Mouse (Mus musculus): ENCODE measurements at regions not wholly inside any gene's neighbourhood (a gene's known extent, or its start where the extent isn't known, plus 50 kb on each side); places are given as distances from the start of the nearest gene placed in this dataset.

- DNase-seq (ENCODE audit: low read depth): no peak
Measured at GRCm38 (mm10) chr11:109088488-109089252, 55.5 kb downstream of the E030025P04Rik start.

DNA sequence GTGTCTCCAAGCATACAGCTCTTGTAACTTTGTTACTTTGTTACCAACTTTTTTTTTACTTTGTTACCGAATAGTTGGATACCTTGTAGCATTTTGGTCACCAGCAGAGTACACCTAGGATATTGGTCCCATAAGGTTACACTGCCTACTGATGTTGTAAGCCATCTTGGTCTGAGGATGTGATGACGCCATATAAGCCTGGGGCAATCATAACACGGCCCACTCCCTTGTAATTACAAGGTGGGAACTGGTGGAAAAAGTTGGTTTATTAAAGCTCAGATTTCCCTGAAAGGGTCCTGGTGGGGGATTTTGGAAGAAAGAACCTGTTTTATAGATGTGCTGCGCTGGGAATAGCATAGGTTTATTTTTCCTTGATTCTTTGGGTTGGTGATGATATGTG lies 62.2 kb downstream of the E030025P04Rik start:
- no peak for DNase-seq (ENCODE audit: low read depth)

- no peak for DNase-seq (ENCODE audit: low read depth)
Measured at GRCm38 (mm10) chr11:109081454-109081853, 62.7 kb downstream of the E030025P04Rik start.

DNA sequence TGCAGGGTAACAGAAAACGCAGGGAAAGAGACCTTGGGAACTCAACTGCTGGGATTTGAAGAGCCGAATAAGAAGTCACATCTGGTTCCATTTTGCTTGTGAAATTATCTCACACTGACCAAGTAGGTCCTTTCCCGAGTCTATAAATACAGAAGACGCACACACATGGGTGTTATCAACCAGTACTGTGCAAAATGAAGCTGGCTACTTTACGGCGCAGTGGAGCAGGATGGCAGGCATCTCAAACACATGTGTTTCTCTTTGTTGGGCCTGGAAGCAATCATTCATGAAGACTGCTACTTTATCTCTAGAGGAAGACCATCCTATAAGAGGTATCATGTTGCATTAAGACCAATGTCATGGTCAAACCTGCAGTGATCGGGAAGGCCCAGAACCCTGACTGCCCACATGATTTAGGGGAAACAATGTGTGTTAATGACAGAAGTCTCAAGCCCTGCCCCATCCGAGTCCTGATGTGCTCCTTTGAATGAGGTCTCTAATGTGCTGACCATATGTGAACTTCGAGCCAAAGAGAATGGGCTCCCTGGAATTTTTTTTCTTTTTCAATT lies 63.2 kb downstream of the E030025P04Rik start:
- DNase-seq (ENCODE audit: low read depth): no peak

DNA sequence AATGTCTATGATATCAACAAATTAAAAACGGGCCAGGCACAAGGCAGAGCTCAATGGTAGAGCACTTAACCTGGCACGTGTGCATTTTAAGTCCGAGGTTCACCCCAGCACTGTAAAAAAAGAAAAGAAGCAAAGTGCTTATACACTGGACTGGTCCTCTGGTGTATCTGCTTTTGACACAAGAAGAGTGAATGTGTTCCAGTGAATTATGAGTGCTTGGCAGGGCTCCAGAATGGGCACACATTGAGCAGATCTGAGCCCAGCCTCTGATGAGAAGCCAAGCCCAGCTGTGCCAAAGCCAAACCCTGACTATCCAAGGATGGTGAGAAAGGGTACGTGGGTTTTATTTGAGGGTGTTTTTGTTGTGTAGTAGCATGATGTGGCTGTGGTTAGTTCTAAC lies 64.7 kb downstream of the E030025P04Rik start:
- DNase-seq (ENCODE audit: low read depth): no peak

GRCm38 (mm10) chr11:109076587-109077417 lies 67.4 kb downstream of the E030025P04Rik start:
- no peak for DNase-seq (ENCODE audit: low read depth)

DNA sequence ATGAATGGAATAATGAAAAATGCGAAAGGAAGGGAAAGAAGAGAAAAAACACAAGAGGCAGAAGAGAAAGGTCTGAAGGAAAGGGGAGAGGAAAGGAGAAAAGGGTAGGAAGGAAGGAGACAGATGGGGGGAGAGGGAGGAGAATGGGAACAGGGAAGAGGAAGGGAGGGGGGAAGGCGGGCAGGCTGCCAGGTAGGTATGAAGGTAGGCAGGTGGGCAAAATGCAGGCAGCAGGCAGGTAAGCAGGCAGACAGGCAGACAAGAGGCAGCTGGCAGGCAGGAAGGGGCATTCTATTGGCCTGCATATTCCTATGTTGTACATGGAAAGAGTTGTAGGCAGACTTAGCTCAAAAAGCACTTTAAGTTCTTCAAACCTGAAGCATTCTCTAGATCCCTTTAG lies 72.8 kb downstream of the E030025P04Rik start:
- DNase-seq (ENCODE audit: low read depth): no peak

DNA sequence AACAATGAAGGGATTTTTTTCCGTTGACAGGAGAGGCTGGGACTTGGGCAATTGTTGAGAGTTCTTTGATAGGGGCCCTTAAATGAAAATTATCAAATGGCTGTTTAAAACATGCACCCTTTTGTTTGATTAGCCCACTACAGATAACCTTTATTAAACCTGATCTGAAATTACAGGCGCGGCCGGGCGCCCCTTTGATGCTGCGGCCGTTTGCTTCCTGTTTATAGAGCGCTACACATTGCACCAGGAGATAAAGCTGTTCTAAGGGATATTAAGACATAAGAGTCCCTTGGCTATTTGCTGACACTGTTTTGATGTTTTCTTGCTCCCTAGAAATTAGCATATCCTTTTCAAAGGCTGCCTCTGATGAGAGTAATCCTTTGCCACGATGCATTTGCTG lies 73.8 kb downstream of the E030025P04Rik start:
- DNase-seq (ENCODE audit: low read depth): no peak

GRCm38 (mm10) chr11:109069326-109069709 lies 74.9 kb downstream of the E030025P04Rik start:
- no peak for DNase-seq (ENCODE audit: low read depth)

GRCm38 (mm10) chr11:109068371-109069325 lies 75.5 kb downstream of the E030025P04Rik start:
- no peak for DNase-seq (ENCODE audit: low read depth)

DNA sequence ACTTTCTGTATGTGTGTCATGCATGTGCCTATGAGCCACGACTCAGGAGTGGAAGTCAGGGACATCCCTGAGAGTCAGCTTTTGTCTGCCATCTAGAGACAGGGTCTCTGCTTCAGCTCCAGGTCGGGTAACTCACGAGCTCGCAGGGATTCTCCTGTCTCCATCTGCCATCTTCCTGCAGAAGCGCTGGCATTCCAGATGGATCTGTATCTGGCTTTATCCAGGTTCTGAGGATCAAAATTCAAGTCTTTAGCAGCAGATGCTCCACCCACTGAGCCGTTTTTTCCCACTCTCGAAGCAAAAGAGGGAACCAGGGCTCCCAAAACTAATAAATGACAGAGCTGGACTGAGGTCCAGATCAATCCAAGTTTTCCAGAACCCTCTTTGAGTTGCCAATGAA lies 76.4 kb downstream of the E030025P04Rik start:
- DNase-seq (ENCODE audit: low read depth): no peak

GRCm38 (mm10) chr11:109061971-109062370 lies 82.2 kb downstream of the E030025P04Rik start:
- DNase-seq (ENCODE audit: low read depth): no peak

DNA sequence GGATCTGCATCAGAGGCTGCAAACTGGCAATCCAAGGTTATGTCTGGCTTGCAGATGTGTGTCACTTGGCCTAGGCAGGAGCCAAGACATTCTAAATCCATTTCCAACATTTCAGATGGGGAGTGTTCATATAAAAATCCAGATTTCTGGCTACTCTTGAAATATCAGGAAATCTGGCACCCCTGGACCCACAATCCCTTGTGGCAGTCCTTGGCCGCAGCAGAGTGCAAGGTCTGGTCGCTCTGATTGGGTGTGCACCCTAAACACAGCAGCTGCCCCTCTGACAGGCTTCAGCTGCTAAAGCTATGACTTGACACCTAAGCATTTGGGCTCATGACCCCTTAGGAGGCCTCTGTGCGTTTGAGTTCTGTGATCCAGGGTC lies 83.7 kb downstream of the E030025P04Rik start:
- DNase-seq (ENCODE audit: low read depth): no peak

GRCm38 (mm10) chr11:109059863-109060526 lies 84.2 kb downstream of the E030025P04Rik start:
- no peak for DNase-seq (ENCODE audit: low read depth)

DNA sequence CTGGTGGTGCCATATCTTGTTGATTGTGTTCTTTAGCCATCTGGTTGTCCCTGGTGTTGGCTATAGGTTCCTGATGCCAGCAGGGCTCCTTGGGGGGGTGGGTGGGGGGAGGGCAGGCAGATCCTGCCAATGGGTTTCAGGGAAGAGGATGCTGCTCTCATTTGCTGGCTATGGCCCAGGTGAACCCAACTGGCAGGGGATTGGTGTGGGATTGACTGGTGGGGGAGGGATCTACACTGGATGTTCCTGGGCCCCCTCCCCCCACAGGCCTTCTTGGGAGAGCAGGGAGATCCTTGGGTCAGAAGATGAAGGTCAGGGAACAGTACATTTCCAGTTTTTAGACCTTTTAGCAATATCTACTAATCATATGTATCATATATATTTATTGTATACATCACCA lies 86.1 kb downstream of the E030025P04Rik start:
- DNase-seq (ENCODE audit: low read depth): no peak

DNA sequence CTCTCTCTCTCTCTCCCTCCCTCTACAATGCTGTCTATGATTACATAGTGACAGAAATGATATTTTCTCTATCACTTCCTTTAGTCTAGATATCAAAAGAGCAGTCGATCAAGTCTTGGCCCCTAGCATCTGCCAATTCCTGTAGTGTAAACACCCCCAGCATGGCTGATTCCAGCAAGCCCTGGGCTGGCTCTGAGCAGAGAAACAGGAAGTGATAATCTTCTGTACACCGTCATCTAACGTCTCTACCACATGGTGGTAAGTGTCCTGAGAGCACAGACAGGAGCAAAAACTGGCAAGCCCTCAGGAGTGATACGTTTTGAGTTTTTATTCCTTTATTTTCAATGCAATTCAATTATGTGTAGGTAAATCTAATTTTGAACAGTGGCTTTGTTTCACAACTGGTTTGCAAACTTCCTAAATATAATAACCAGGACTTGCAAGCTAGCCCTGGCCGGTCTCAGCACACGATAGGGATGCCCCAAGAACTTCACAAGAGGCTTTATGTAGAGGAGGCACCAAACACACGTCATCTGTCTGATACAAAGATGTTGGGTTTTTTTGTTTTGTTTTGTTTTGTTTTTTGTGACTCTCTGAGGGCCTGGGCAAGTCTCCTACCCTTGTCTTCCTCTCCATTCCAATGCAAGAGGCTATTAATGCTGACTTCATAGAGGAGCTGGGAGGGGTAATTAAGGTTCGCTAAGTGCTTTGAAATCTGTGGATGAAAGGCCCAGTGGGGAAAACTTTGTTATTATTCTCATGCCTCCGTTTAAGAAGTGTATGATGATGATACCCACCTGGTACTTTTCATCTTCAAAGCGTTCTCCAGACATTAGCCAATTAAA lies 95.7 kb downstream of the E030025P04Rik start:
- DNase-seq (ENCODE audit: low read depth): no peak

- no peak for DNase-seq (ENCODE audit: low read depth)
Measured at GRCm38 (mm10) chr11:109047483-109048110, 96.6 kb downstream of the E030025P04Rik start.

GRCm38 (mm10) chr11:109046446-109046845 lies 97.7 kb downstream of the E030025P04Rik start:
- DNase-seq (ENCODE audit: low read depth): no peak

- DNase-seq (ENCODE audit: low read depth): no peak
Measured at GRCm38 (mm10) chr11:109040519-109040916, 103.7 kb downstream of the E030025P04Rik start.
